Mouse (Mus musculus) liver, adult 2 months (tissue): Measurements from ENCODE around the gene Gm1604a.
"Not testable (repeated sequence)": the region's sequence is repeated elsewhere in the genome, so short reads cannot be mapped to it uniquely, and the experiment has no call there.

ENCODE experiments used
- CTCF ChIP-seq: fragments of 200-500 bp; IDR thresholded peaks from 2 replicates; pipeline ENCODE4 v1.5.1; 2011; ENCODE audit warnings: low read depth, low read length, control low read depth
- POLR2A ChIP-seq: fragments of 200-500 bp; IDR thresholded peaks from 2 replicates; pipeline ENCODE4 v1.6.1; 2011; ENCODE audit warnings: low read length, control low read depth; ENCODE audit not compliant: insufficient read depth; ENCODE audit errors: extremely low read depth

DNA sequence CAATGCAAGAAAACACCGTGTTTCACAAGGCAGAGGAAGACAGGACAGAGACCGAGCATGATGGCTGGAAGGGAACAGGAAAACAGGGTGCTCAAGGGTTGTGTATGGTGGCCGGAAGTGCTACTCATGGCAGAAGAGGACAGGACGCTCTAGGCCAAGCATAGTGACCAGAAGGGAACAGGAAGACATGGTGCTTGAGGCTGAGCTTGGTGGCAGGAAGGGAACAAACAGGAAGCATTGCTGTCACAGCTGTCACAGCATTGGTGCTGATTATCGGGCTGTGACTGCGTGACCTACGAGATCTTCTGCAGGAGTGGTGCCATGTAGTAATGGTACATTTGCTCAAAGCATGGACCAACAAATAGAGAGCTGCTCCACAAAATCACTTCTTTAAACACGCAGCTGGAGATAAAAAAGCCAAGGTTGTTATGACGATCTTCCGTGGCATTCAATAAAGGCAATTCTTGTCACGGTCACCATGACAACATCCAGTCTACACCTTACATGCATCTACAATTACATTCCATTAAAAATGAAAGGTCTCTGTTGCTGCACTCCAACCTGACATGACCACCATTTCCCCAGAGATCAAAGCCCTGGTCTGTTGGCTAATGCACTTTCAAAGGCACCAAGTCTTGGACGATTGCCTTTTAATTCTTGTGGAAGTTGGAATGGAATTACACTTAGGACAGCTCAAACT lies 60.3 kb downstream of the Gm1604a start:
- TF ChIP-seq CTCF, POLR2A: not testable (repeated sequence)
